Mouse (Mus musculus) forebrain, embryonic 11.5 days (tissue): ENCODE measurements around the gene Uhrf1bp1. TPM values are rescaled to one million over a fixed set of nuclear protein-coding genes. Genes with fewer than 3 reads are reported as not detected.

Experiments
- ATAC-seq: fragments of 200-750 bp; cut with Nextera tagmentation; replicated peaks from 2 replicates; pipeline ENCODE4 v1.8.0; 2017; ENCODE audit warnings: moderate TSS enrichment; ENCODE audit not compliant: low FRiP score
- DNase-seq: peaks from one replicate; pipeline ENCODE4 v3.0.0-alpha.2; 2017; ENCODE audit warnings: low spot score
- H3K27ac ChIP-seq: fragments of 300-500 bp; sonication (generic); 2 replicates; pipeline ENCODE4 v1.5.1; 2014; ENCODE audit warnings: low read depth, low read length
- H3K27me3 ChIP-seq: fragments of 300-500 bp; sonication (generic); 2 replicates; pipeline ENCODE4 v1.6.1; 2014; ENCODE audit warnings: mild to moderate bottlenecking, low read length, mixed read lengths; ENCODE audit not compliant: control insufficient read depth, insufficient read depth
- H3K36me3 ChIP-seq: fragments of 300-500 bp; sonication (generic); 2 replicates; pipeline ENCODE4 v1.6.1; 2014; ENCODE audit warnings: mild to moderate bottlenecking, low read length, moderate library complexity, mixed read lengths; ENCODE audit not compliant: control insufficient read depth, insufficient read depth
- H3K4me1 ChIP-seq: fragments of 300-500 bp; sonication (generic); replicated peaks from 2 replicates; pipeline ENCODE4 v1.6.1; 2014; ENCODE audit warnings: low read length, mixed read lengths; ENCODE audit not compliant: control insufficient read depth, insufficient read depth
- H3K4me2 ChIP-seq: fragments of 300-500 bp; sonication (generic); 2 replicates; pipeline ENCODE4 v1.6.1; 2014; ENCODE audit warnings: low read depth, mild to moderate bottlenecking, low read length, moderate library complexity, mixed read lengths; ENCODE audit not compliant: severe bottlenecking
- H3K4me3 ChIP-seq: fragments of 300-500 bp; sonication (generic); 2 replicates; pipeline ENCODE4 v1.5.1; 2014; ENCODE audit warnings: low read depth, low read length
- H3K9ac ChIP-seq: fragments of 300-500 bp; sonication (generic); 2 replicates; pipeline ENCODE4 v1.6.1; 2014; ENCODE audit warnings: low read length
- H3K9me3 ChIP-seq: fragments of 300-500 bp; sonication (generic); 2 replicates; pipeline ENCODE4 v1.6.1; 2016; ENCODE audit warnings: low read length, mixed read lengths; ENCODE audit not compliant: control insufficient read depth
- WGBS: fragments of 180-500 bp; shearing (Covaris S2); extraction: QIAGEN DNeasy Blood & Tissue Kit; methylation state at CpG from one replicate; pipeline ENCODE4 v1.1.7; 2014; 5-methylcytosine and 5-hydroxymethylcytosine counted together
- polyA plus RNA-seq: library from polyadenylated mRNA; unstranded; fragments of >200 nt; fragmentation: Nextera tagmentation; extraction: Ambion mirVana; gene quantifications from 2 replicates; pipeline ENCODE4 v1.2.1, GENCODE M21; 2014

The Uhrf1bp1 gene
- polyA plus RNA-seq, 1 experiment from 2014 or later, result 9.7 TPM

- Histone ChIP-seq H3K36me3 (no peaks in the 10 kb centered on the region), H3K4me2 (no peak overlapping the region), H3K4me1 (0 out of 2 replicates have a peak, but pooled peaks cover 2% of the 10 kb centered on the region), H3K27me3 (no peaks in the 10 kb centered on the region), H3K4me3 (no peak overlapping the region), H3K9me3 (no peaks in the 10 kb centered on the region), H3K9ac (no peak overlapping the region), H3K27ac (no peak overlapping the region)
- DNase-seq (no peak), ATAC-seq (no peak)
- 92% methylated on average over 4 of the region's 4 CpGs for WGBS
These were observed 80.9 kb downstream of the Uhrf1bp1 start for GRCm38 (mm10) chr17:27937054-27937615.

- 86% methylated on average over 12 of the region's 12 CpGs for WGBS
These were observed 82.0 kb downstream of the Uhrf1bp1 start for GRCm38 (mm10) chr17:27938121-27938754.

GRCm38 (mm10) chr17:27939028-27939427 lies 82.8 kb downstream of the Uhrf1bp1 start:
- WGBS, result 93% methylated on average over 5 of the region's 5 CpGs
- Histone ChIP-seq H3K4me3 (no peak overlapping the region), H3K4me1 (0 out of 2 replicates have a peak, but pooled peaks cover 2% of the 10 kb centered on the region), H3K36me3 (no peaks in the 10 kb centered on the region), H3K4me2 (no peak overlapping the region), H3K27ac (no peak overlapping the region), H3K9me3 (no peaks in the 10 kb centered on the region), H3K9ac (no peak overlapping the region), H3K27me3 (no peaks in the 10 kb centered on the region)
- DNase-seq (no peak), ATAC-seq (no peak)

More at GRCm38 (mm10) chr17:27938121-27938754, 82.0 kb downstream of the Uhrf1bp1 start:
- H3K9ac ChIP-seq, result no peak overlapping the region
- H3K9me3 ChIP-seq, result no peaks in the 10 kb centered on the region
- H3K4me1 ChIP-seq, result 0 out of 2 replicates have a peak, but pooled peaks cover 2% of the 10 kb centered on the region
- H3K27ac ChIP-seq, result no peak overlapping the region
- H3K36me3 ChIP-seq, result no peaks in the 10 kb centered on the region
- ATAC-seq (no peak), DNase-seq (no peak)
- no peaks in the 10 kb centered on the region for H3K27me3 ChIP-seq
- H3K4me2 ChIP-seq, result no peak overlapping the region
- no peak overlapping the region for H3K4me3 ChIP-seq

- H3K4me1 ChIP-seq, result 0 out of 2 replicates have a peak, but pooled peaks cover 2% of the 10 kb centered on the region
- H3K9me3 ChIP-seq, result no peaks in the 10 kb centered on the region
- no peak overlapping the region for H3K4me3 ChIP-seq
- no peaks in the 10 kb centered on the region for H3K36me3 ChIP-seq
- DNase-seq, result no peak
- H3K27ac ChIP-seq, result no peak overlapping the region
- no peak for ATAC-seq
- H3K27me3 ChIP-seq, result no peaks in the 10 kb centered on the region
- 75% methylated on average over 4 of the region's 4 CpGs for WGBS
- no peak overlapping the region for H3K4me2 ChIP-seq
- no peak overlapping the region for H3K9ac ChIP-seq
These were observed 84.1 kb downstream of the Uhrf1bp1 start for GRCm38 (mm10) chr17:27940352-27940751.

GRCm38 (mm10) chr17:27941178-27941577 lies 84.9 kb downstream of the Uhrf1bp1 start:
- no peak overlapping the region for H3K27ac ChIP-seq
- H3K27me3 ChIP-seq, result no peaks in the 10 kb centered on the region
- H3K4me2 ChIP-seq, result no peak overlapping the region
- H3K4me3 ChIP-seq, result no peak overlapping the region
- ATAC-seq (no peak), DNase-seq (no peak)
- no peak overlapping the region for H3K9ac ChIP-seq
- H3K9me3 ChIP-seq, result no peaks in the 10 kb centered on the region
- WGBS, result 81% methylated on average over 5 of the region's 5 CpGs
- H3K4me1 ChIP-seq, result 0 out of 2 replicates have a peak, but pooled peaks cover 4% of the 10 kb centered on the region
- H3K36me3 ChIP-seq, result no peaks in the 10 kb centered on the region

- H3K27me3 ChIP-seq, result no peaks in the 10 kb centered on the region
- no peak overlapping the region for H3K4me2 ChIP-seq
- no peaks in the 10 kb centered on the region for H3K36me3 ChIP-seq
- no peak overlapping the region for H3K27ac ChIP-seq
- ATAC-seq (no peak), DNase-seq (no peak)
- WGBS, result 79% methylated on average over 2 of the region's 2 CpGs
- no peak overlapping the region for H3K9ac ChIP-seq
- no peaks in the 10 kb centered on the region for H3K9me3 ChIP-seq
- H3K4me1 ChIP-seq, result 0 out of 2 replicates have a peak, but pooled peaks cover 5% of the 10 kb centered on the region
- H3K4me3 ChIP-seq, result no peak overlapping the region
These were observed 85.5 kb downstream of the Uhrf1bp1 start for GRCm38 (mm10) chr17:27941698-27942097.

- ATAC-seq, result no peak
- Histone ChIP-seq H3K9me3 (no peaks in the 10 kb centered on the region), H3K27me3 (no peaks in the 10 kb centered on the region), H3K4me3 (no peak overlapping the region), H3K9ac (no peak overlapping the region), H3K4me1 (0 out of 2 replicates have a peak, but pooled peaks cover 5% of the 10 kb centered on the region), H3K4me2 (no peak overlapping the region), H3K36me3 (no peaks in the 10 kb centered on the region), H3K27ac (no peak overlapping the region)
- no peak for DNase-seq
- WGBS, result 90% methylated on average over 4 of the region's 4 CpGs
These were observed 85.9 kb downstream of the Uhrf1bp1 start for GRCm38 (mm10) chr17:27942131-27942530.

- no peak for ATAC-seq
These were observed 89.4 kb downstream of the Uhrf1bp1 start for GRCm38 (mm10) chr17:27945546-27946216.

More at GRCm38 (mm10) chr17:27945546-27946216, 89.4 kb downstream of the Uhrf1bp1 start:
- H3K4me2 ChIP-seq, result no peak overlapping the region
- 0 out of 2 replicates have a peak, but pooled peaks cover 3% of the 10 kb centered on the region for H3K4me1 ChIP-seq
- H3K27me3 ChIP-seq, result no peaks in the 10 kb centered on the region
- WGBS, result 73% methylated on average over 6 of the region's 6 CpGs
- H3K9ac ChIP-seq, result no peak overlapping the region
- no peak overlapping the region for H3K4me3 ChIP-seq
- no peak for DNase-seq
- H3K27ac ChIP-seq, result no peak overlapping the region
- no peaks in the 10 kb centered on the region for H3K36me3 ChIP-seq
- no peaks in the 10 kb centered on the region for H3K9me3 ChIP-seq
